Mouse (Mus musculus) neural tube, embryonic 13.5 days (tissue): ENCODE results near the gene Gal. TPM values are rescaled to one million over a fixed set of nuclear protein-coding genes. Genes with fewer than 3 reads are reported as not detected.

ENCODE experiments used
- ATAC-seq: fragments of 200-750 bp; cut with Nextera tagmentation; 2 replicates; pipeline ENCODE4 v1.8.0; 2017; ENCODE audit warnings: low read depth, mild to moderate bottlenecking, moderate TSS enrichment, moderate library complexity
- H3K27ac ChIP-seq: fragments of 300-500 bp; sonication (generic); replicated peaks from 2 replicates; pipeline ENCODE4 v1.5.1; 2015; ENCODE audit warnings: moderate library complexity, mild to moderate bottlenecking, inconsistent platforms
- H3K27me3 ChIP-seq: fragments of 300-500 bp; sonication (generic); 2 replicates; pipeline ENCODE4 v1.6.1; 2015; ENCODE audit warnings: mild to moderate bottlenecking, inconsistent platforms
- H3K36me3 ChIP-seq: fragments of 300-500 bp; sonication (generic); 2 replicates; pipeline ENCODE4 v1.6.1; 2015; ENCODE audit warnings: mild to moderate bottlenecking, inconsistent platforms
- H3K4me1 ChIP-seq: fragments of 300-500 bp; sonication (generic); replicated peaks from 2 replicates; pipeline ENCODE4 v1.6.1; 2015; ENCODE audit warnings: inconsistent platforms
- H3K4me2 ChIP-seq: fragments of 300-500 bp; sonication (generic); 2 replicates; pipeline ENCODE4 v1.6.1; 2015; ENCODE audit warnings: inconsistent platforms, mild to moderate bottlenecking, moderate library complexity
- H3K4me3 ChIP-seq: fragments of 300-500 bp; sonication (generic); 2 replicates; pipeline ENCODE4 v1.5.1; 2015; ENCODE audit warnings: mild to moderate bottlenecking, inconsistent platforms
- H3K9ac ChIP-seq: fragments of 300-500 bp; sonication (generic); 2 replicates; pipeline ENCODE4 v1.6.1; 2015; ENCODE audit warnings: moderate library complexity, mild to moderate bottlenecking, inconsistent platforms
- H3K9me3 ChIP-seq: fragments of 300-500 bp; sonication (generic); 2 replicates; pipeline ENCODE4 v1.6.1; 2016; ENCODE audit warnings: inconsistent platforms
- WGBS: fragments of 180-500 bp; shearing (Covaris S2); methylation state at CpG from one replicate; pipeline ENCODE4 v1.1.7; 2015; 5-methylcytosine and 5-hydroxymethylcytosine counted together
- polyA plus RNA-seq: library from polyadenylated mRNA; unstranded; fragments of >200 nt; fragmentation: Nextera tagmentation; extraction: Ambion mirVana; gene quantifications from 2 replicates; pipeline ENCODE4 v1.2.1, GENCODE M21; 2015

Gal gene
- 115 and 210 TPM in 2 replicates for polyA plus RNA-seq

DNA sequence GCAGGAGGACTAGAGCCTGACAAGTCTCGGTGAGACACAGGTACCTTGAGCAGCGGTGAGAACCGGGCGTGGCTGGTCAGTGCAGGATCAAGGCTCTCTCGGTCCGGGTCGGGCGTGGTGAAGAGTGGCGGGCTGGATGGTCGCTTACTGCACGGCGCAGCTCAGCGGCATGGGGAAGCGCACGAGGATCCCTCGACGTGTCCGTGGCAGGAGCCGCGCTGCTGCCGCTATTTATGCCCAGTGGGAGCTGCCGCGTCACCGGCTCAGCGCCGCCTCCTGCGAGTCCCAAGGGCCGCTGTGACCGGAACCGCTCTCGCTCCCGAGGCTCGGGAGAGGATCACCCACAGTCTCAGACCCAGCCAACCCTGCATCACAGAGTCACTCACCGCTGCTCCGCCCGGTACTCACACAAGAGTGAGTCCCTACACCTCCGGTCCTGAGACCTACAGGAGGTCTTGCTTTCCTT is at the start of gene Gal:
Gal (minus strand) TSS at position 277 of the 466 bp plus-strand sequence.
- ATAC-seq: peak; percentile 25; the same call in 1 of the 2 replicates
- WGBS: 3% methylated on average over 36 of the region's 37 CpGs

DNA sequence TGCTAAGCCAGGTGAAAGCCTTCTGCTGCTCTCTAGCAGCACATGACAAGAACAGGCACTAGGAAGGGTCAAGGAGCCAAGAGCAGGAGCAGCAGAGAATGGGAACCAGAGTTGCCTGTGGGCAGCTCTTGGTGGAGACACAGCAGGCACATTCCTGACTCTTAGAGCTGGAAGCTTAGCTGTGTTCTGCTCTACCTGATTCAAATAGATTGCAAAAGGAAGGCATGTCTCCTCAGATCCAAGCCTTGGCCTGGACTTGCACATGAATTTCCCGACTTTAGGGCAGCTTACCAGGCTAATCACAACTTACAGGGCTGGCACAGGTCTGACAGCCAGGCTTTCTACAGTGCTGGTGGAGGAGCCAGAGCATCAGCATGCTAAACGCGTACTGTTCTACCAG is 45.6 kb upstream of the Gal start:
- no peak overlapping the region for H3K4me3 ChIP-seq
- no peak overlapping the region for H3K9ac ChIP-seq
- no peak overlapping the region for H3K4me2 ChIP-seq
- no peak overlapping the region for H3K27ac ChIP-seq
- peaks cover 99% of the 10 kb centered on the region for H3K36me3 ChIP-seq
- WGBS: 94% methylated on average over 3 of the region's 3 CpGs
- ATAC-seq: no peak
- H3K9me3 ChIP-seq: no peaks in the 10 kb centered on the region
- no peaks in the 10 kb centered on the region for H3K4me1 ChIP-seq
- no peaks in the 10 kb centered on the region for H3K27me3 ChIP-seq

More for the DNA sequence above, at the start of gene Gal:
- H3K27me3 ChIP-seq: peaks cover 40% of the 10 kb centered on the region
- H3K36me3 ChIP-seq: no peaks in the 10 kb centered on the region
- no peaks in the 10 kb centered on the region for H3K9me3 ChIP-seq
- no peak within 1 kb of the TSS for H3K27ac ChIP-seq
- peak within 1 kb of the TSS; percentile 34 for H3K4me3 ChIP-seq
- H3K4me1 ChIP-seq: peaks cover 20% of the 10 kb centered on the region
- H3K4me2 ChIP-seq: peak within 1 kb of the TSS; percentile 61
- H3K9ac ChIP-seq: peak within 1 kb of the TSS; percentile 56

DNA sequence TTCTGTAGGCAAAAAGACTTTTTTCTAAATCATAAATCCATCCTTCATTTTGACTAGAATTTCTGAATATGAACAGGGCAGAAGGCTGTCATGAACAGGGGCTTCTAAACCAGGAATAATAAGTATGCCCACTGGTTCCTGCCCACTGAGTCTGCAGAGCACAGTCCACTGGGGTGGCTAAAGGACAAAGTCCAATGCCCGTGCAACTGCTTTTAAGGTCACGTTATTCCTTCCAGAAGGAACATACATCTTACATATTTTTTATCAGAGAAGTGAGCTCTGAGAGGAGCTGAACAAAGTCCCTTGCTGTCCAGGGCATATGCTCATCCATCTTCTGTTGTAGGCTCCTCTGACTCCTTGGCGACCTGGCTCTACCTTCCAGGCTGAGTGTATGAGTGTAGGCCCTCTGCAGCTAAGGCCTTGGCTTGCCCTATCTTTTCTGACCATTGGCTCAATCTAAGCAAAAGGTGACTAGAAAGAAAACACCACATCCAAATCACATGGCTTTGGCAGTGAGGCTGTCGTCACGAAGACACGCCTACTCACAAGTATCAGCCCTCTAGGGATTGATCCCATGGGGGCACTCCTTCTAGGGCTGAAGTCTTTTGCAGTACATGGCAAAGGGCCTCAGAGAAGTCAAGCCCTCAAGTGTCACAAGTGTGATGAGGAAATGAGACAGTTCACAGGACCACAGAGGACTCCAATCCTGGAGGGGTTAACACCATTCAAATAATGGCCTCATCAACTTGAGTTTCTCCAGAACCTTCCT is 44.2 kb upstream of the Gal start:
- no peak overlapping the region for H3K9ac ChIP-seq
- H3K36me3 ChIP-seq: peaks cover 99% of the 10 kb centered on the region
- WGBS: 93% methylated on average over 6 of the region's 6 CpGs
- no peaks in the 10 kb centered on the region for H3K4me1 ChIP-seq
- no peaks in the 10 kb centered on the region for H3K27me3 ChIP-seq
- H3K4me2 ChIP-seq: no peak overlapping the region
- H3K4me3 ChIP-seq: no peak overlapping the region
- no peaks in the 10 kb centered on the region for H3K9me3 ChIP-seq
- no peak for ATAC-seq
- no peak overlapping the region for H3K27ac ChIP-seq

DNA sequence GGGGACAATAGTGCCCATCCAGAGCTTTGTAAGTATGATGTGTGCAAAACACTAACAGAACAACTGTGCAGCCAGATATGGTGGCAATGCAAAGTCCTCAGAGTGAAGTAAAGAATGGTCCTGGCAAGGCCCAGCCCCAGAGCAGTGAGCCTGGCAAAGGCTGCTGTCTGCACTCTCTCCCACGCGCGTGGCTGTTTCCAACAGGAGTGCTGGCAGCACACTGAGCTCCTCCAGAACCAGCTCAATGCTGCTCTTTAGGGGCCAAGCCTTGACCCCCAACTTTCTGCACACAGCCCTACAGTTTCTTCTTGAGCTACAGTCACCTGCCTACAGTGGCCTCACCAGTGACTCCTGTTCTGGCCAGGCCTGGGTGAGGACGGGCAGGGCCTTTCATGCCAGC is 43.4 kb upstream of the Gal start:
- 92% methylated on average over 4 of the region's 4 CpGs for WGBS
- no peaks in the 10 kb centered on the region for H3K9me3 ChIP-seq
- H3K4me1 ChIP-seq: no peaks in the 10 kb centered on the region
- no peaks in the 10 kb centered on the region for H3K27me3 ChIP-seq
- H3K4me3 ChIP-seq: no peak overlapping the region
- H3K27ac ChIP-seq: no peak overlapping the region
- H3K36me3 ChIP-seq: peaks cover 98% of the 10 kb centered on the region
- H3K9ac ChIP-seq: no peak overlapping the region
- no peak overlapping the region for H3K4me2 ChIP-seq
- no peak for ATAC-seq

DNA sequence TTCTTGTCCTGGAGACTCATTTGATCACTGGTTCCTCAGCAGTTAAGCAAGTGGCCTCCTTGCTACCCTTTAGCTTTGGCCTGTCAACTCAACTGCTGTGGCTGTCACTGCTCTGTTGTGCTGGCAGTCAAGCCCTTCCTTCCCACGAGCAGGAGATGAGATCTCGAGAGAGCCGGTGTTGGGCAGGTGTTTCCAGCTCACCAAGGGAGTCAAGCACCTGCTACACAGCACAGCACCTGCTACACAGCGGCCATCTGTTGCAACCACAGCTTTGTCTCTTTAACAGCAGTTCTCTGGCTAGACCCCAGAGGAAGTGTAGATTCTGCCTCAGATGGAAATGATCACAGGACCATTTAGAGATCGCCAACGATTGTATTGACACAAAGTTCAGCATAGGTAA is 37.3 kb upstream of the Gal start:
- H3K4me2 ChIP-seq: no peak overlapping the region
- peaks cover 10% of the 10 kb centered on the region for H3K4me1 ChIP-seq
- peaks cover 38% of the 10 kb centered on the region for H3K36me3 ChIP-seq
- peak; percentile 42; the same call in 1 of the 2 replicates for ATAC-seq
- no peak overlapping the region for H3K27ac ChIP-seq
- no peak overlapping the region for H3K4me3 ChIP-seq
- no peaks in the 10 kb centered on the region for H3K27me3 ChIP-seq
- WGBS: 48% methylated on average over 6 of the region's 6 CpGs
- no peak overlapping the region for H3K9ac ChIP-seq
- H3K9me3 ChIP-seq: no peaks in the 10 kb centered on the region

DNA sequence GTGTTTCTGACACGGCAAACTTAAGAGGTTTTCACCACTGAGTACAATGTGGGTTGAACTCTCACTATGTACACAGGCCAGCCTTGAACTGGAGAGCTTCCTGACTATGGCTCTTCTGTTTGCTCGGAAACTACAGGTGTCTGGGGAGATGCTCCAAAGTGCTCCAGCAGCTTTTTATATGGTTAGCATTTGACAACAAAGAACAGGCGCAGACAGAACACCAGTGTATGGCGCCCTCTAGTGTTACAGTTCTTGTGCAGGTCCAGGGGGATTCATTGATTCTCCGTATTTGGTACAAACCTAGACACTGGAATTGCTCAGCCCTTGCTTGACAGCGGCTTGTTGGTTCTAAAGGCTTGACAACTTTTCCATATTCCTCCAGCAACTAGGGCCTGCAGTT is 36.8 kb upstream of the Gal start:
- Histone ChIP-seq H3K36me3 (peaks cover 33% of the 10 kb centered on the region), H3K9ac (no peak overlapping the region), H3K27me3 (no peaks in the 10 kb centered on the region), H3K4me2 (no peak overlapping the region), H3K4me1 (peaks cover 10% of the 10 kb centered on the region), H3K27ac (no peak overlapping the region), H3K9me3 (no peaks in the 10 kb centered on the region), H3K4me3 (no peak overlapping the region)
- WGBS: 22% methylated on average over 6 of the region's 6 CpGs
- peak; percentile 87 for ATAC-seq

DNA sequence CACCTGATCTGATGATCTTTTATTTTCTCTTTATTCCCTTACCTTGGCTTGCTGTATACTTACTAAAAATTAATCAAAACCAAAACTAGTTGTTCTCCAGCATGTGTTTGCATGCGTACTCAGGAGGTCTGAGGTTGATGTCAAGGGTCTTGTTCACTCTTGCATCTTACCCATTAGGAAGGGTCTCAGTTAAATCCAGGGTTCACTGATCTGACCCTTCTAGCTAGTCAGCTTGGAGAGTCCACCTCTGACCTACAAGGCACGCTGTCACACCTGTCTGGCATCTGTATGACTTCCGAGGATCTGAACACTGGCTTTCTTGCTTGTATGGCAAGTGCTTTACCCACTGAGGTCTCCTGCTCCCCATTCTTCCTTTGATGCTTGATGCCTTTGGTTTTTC is 36.4 kb upstream of the Gal start:
- no peak overlapping the region for H3K4me3 ChIP-seq
- 93% methylated on average over 3 of the region's 3 CpGs for WGBS
- H3K9ac ChIP-seq: no peak overlapping the region
- no peaks in the 10 kb centered on the region for H3K9me3 ChIP-seq
- no peak overlapping the region for H3K4me2 ChIP-seq
- H3K27me3 ChIP-seq: no peaks in the 10 kb centered on the region
- peaks cover 10% of the 10 kb centered on the region for H3K4me1 ChIP-seq
- H3K27ac ChIP-seq: no peak overlapping the region
- H3K36me3 ChIP-seq: peaks cover 29% of the 10 kb centered on the region
- peak; percentile 34; the same call in 1 of the 2 replicates for ATAC-seq

DNA sequence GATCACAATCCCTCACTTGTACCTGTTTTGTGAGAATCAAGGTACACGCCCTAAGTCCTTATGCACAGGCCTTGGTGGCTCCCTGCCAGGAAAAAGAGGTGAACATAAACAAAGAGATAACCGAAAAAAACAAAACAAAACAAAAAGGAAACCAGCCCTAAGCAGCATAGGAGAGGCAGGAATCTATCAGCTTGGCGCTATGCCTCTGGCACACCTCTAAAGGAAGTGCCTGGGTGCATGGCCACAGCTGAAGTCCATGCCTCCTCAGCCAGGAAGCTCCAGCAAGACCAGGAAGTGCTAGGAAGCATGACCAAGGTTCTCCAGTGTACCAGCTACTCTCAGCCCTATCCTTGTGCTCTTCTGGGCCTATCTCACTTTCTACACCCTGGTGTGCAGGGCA is 34.9 kb upstream of the Gal start:
- Histone ChIP-seq H3K4me3 (no peak overlapping the region), H3K4me2 (no peak overlapping the region), H3K9me3 (no peaks in the 10 kb centered on the region), H3K27me3 (no peaks in the 10 kb centered on the region), H3K36me3 (peaks cover 14% of the 10 kb centered on the region), H3K27ac (no peak overlapping the region), H3K9ac (no peak overlapping the region), H3K4me1 (peaks cover 10% of the 10 kb centered on the region)
- ATAC-seq: no peak
- WGBS: 81% methylated on average over 3 of the region's 3 CpGs

DNA sequence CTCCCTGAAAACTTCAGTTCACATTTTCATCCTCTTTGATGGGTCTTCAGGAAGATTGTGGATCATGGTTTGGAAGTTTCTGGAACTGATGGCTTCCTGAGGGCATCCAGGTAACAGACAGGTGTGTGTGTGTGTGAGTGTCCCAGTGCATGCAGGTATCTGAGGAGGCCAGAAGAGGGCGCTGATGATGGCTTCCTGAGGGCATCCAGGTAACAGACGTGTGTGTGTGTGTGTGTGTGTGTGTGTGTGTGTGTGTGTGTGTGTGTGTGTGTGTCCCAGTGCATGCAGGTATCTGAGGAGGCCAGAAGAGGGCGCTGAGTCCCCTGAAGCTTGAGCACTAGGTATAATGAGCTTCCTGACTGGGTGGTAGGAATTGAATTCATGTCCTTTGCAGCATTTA is 33.0 kb upstream of the Gal start:
- WGBS: 71% methylated on average over 3 of the region's 3 CpGs
- H3K9ac ChIP-seq: no peak overlapping the region

DNA sequence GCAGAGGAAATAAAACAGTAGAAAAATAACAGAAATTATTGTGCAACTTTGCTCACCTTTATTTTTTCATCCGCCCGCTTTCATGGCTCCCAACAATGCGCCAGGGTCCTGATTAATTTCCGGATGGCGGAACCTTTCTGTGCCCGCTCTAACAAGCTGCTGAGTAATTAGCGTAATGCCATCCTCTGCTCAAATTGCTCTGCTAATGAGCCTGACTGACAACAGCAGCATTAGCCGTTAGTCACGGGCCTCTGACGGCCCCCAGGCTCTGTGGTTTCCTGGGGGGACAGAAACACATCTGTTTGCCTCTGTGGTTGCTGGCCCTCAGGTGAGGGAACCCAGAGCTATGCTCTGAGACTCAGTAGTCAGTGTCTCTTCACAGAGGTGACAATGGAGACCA is 26.7 kb upstream of the Gal start:
- WGBS: 18% methylated on average over 10 of the region's 10 CpGs
- peaks cover 18% of the 10 kb centered on the region for H3K27me3 ChIP-seq
- H3K4me3 ChIP-seq: no peak overlapping the region
- peaks cover 13% of the 10 kb centered on the region for H3K4me1 ChIP-seq
- H3K9ac ChIP-seq: no peak overlapping the region
- H3K27ac ChIP-seq: peak overlapping the region; percentile 54; the same call in 1 of the 2 replicates
- no peaks in the 10 kb centered on the region for H3K36me3 ChIP-seq
- H3K4me2 ChIP-seq: peak overlapping the region; percentile 35
- peak; percentile 78 for ATAC-seq
- H3K9me3 ChIP-seq: no peaks in the 10 kb centered on the region

More for the DNA sequence above, 33.0 kb upstream of the Gal start:
- Histone ChIP-seq H3K9me3 (no peaks in the 10 kb centered on the region), H3K27ac (no peak overlapping the region), H3K4me1 (peaks cover 10% of the 10 kb centered on the region), H3K4me2 (no peak overlapping the region), H3K27me3 (no peaks in the 10 kb centered on the region), H3K36me3 (no peaks in the 10 kb centered on the region), H3K4me3 (no peak overlapping the region)
- ATAC-seq: no peak

DNA sequence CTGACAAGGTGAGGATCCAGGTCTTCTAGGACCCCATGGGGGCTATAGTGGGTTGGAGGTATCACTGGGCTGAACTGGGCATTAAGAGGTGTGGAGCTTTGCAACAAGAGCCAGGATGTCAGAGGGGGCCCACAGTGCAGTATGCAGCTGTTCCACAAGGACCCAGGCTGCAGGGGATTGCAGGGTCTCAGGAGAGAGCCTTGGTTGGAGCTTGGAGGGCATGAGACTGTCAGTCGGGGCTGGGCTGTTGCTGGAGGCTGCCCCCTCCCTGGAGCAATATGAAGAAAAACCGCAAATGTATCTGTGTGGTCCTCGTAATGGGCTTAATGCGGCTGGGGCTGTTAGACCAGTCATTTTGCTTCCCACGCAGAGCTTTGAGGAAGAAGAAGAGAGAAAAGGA is 26.3 kb upstream of the Gal start:
- no peak overlapping the region for H3K4me3 ChIP-seq
- no peaks in the 10 kb centered on the region for H3K9me3 ChIP-seq
- 30% methylated on average over 5 of the region's 5 CpGs for WGBS
- peak overlapping the region; percentile 38; the same call in 1 of the 2 replicates for H3K27ac ChIP-seq
- no peak overlapping the region for H3K9ac ChIP-seq
- H3K36me3 ChIP-seq: no peaks in the 10 kb centered on the region
- peak overlapping the region; percentile 35 for H3K4me2 ChIP-seq
- peaks cover 13% of the 10 kb centered on the region for H3K4me1 ChIP-seq
- peak; percentile 76 for ATAC-seq
- peaks cover 18% of the 10 kb centered on the region for H3K27me3 ChIP-seq

DNA sequence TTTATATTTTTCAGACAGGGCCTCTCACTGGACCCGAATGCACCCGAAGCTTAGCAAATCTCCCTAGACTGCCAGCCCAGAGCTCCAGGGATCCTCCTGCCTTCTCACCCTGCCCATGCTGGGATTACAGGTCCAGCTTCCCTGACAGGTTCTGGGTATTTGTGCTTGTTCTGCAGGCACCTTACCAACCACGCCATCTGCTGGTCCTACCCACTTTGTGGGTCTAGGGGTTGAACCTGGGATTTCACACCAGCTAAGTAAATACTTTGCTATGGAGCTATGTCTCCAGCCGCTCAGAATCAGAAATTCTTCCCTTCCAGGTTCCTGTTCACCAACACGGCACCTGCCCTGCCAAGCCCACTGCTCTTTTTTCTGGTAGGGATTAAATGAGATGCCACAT is 23.6 kb upstream of the Gal start:
- H3K27ac ChIP-seq: no peak overlapping the region
- WGBS: 76% methylated on average over 5 of the region's 5 CpGs
- no peak for ATAC-seq

More for the DNA sequence above, 23.6 kb upstream of the Gal start:
- Histone ChIP-seq H3K4me3 (no peak overlapping the region), H3K27me3 (peaks cover 18% of the 10 kb centered on the region), H3K36me3 (no peaks in the 10 kb centered on the region), H3K4me2 (no peak overlapping the region), H3K4me1 (peaks cover 13% of the 10 kb centered on the region), H3K9me3 (no peaks in the 10 kb centered on the region), H3K9ac (no peak overlapping the region)
